Mouse (Mus musculus) cerebellum, postnatal 25 days (tissue): ENCODE measurements around the gene Pax8.

Experiments used
- DNase-seq, 2 experiments: peaks; one replicate each; pipeline ENCODE4 v3.0.0; 2021; ENCODE audit warnings: mixed read lengths in 2 of 2

The Pax8 gene

DNA sequence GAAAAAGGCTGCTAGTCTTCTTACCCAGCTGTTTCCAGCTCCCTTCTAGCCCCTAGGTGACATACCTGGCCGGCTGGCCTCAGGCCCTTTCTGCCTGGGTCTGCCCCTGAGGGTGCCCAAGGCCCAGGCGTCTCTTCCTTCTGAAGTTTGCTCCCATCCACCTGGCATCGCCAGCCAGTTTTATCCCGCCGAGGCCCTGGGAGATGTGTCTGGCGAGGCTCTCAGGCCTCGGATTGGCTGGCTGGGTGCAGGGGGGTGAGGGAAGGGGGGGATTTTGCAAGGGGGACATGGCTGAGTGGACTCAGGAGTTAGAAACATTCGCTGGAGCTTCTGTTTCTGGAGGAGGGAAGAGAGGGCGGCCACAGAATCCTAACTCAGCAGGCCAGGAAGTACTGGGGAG, at the start of gene Pax8:
TSS of gene Pax8 (minus strand) at position 180 of the 400 bp plus-strand sequence.
- no peak for DNase-seq

DNA sequence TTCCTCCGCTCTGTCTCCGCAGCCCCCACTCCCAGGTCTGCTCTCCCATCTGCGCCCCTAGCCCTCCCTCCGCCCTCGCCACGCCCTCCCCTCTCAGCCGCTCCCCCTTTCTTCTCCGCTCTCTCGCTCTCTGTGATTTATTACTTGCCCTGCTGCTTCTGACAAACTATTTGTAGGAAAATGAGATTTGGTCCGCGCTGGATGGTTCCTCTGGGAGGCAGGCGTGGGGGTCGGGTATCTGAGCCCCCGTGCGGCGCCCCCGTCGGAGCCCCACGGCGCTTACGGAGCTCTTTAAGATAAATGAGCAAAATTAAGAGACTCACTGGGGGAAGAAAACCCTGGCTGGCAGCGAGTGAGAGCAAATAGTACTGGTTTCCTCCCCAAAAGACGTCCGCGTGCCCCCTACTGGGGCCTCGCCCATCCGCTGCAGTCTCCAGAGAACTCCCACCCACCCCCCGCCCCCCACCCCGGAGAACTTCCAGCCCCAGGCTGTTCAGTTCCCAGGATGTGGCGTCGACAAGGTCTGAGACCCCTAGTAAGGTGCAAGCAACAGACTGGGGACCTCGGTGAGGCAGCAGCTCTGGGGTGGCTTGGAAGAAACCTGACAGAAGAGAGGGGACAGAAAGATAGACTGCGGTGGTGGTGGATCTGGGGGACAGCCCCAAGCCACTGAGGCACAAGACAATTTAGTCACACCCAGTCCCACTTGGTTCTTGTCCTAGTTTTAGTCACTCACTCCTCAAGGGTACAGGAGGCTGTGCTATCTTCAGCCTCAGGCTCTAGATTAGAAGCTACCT, 46.2 kb upstream of the Pax8 start:
- DNase-seq = peak in 1 of 2 experiments; percentile 8

DNA sequence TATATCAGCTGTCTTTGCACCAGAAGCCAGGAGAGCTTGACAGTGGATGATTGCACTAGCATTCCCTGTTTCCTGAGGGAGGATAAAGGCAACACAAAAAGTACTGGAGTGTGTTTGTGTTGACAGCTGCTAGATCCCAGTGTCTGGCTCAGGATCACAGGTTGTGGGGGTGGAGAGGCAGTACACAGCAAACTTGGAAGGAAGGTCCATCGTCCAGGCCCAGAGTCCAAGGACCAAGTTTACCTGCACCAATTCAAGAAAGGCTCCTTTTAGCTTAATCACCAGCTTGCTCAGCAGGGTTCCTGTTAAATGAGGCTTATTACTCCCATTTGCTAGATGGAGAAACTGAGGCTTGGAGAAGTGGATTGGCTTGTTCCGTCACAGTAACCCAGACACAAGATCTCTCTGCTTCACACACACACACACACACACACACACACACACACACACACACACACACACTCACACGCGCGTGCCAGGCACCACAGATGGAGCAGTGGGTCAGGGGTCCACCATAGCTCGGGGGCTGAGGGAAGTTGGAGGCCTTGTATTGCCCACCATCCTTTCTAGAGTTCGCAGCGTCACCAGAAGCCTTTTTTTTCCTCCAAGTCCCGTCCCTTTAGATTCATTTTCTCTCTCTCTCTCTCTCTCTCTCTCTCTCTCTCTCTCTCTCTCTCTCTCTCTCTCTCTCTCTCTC, 45.3 kb upstream of the Pax8 start:
- DNase-seq = no peak

DNA sequence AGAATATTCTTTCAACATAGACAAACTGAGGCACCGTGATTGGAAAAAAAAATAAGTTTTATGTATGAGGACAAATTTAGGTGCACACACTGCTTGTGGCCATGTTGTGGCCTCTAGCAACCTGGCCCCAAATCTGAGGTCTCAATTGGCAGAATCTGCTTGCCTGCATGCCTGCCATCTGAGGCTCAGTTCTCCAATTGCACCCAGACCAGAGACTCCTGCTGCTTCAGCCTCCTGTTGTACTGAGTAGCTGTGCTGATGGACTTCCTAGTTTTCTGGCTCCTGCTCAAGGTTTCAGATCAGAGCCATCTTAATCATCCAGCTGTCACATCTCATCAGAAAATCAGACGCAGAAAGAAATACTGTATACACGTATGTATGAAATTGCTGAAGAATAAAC, 41.5 kb upstream of the Pax8 start:
- DNase-seq = peak; percentile 29 to 54

DNA sequence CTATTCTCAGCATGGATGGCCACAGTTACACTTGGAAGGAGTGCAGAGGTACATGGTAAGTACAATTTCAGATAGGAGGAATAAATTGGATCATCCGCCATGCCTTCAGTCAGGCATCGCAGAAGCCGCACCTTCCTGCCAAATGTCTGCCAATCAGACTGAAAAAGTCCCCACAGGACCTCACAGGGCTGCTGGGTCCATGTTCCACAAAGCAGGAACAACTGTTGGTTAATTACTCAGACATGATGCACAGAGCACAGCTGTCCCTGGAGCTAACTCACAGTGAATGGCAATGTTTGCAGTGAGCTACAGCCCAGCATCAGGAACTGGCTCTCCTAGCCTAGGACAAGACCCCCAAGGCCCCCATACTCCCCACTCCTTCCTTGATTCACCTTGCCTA, 32.0 kb upstream of the Pax8 start:
- DNase-seq = no peak

DNA sequence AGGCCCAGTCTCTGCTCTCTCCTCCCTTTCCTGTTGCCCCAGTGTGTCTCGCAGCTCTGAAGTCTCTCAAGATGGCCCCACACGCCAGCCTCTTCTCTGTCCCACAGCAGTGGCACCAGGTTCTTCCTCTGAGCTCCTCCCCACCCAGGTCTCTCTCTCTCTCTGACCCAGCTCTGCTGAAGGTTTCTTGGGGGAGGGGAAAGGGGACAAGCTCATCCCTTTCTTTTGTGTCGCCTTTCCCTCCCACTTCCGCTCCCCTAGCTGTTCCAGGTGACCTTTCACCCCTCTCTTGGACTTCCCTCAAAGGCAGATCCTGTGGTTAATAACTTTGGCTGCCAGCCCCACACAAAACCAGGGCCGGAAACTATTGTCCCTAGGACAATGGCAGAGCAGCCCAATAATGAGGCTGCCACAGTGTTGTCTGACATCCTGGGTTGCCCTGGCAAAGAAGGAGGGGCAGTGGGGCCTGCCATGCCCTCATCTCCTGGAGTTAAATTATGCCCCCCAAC, 27.6 kb upstream of the Pax8 start:
- no peak for DNase-seq

DNA sequence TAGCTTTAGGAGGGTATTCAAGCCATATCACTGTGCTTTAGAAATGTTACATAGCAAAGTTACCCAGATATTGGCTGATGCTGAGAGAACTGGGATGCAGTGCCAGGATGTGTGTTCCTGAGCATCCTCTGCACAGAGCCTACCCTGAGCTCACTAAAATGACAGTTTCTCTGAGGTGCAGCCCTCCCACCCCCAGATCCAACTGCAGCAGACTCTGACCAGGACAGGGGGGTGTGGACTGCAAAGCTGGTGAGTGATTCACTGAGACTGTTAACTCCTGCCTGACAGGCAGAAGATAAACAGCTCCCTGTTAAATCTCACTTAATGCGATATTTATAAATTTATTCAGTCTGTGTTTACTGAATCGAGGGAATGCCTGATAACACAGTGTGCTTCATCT, 25.5 kb upstream of the Pax8 start:
- DNase-seq = no peak

DNA sequence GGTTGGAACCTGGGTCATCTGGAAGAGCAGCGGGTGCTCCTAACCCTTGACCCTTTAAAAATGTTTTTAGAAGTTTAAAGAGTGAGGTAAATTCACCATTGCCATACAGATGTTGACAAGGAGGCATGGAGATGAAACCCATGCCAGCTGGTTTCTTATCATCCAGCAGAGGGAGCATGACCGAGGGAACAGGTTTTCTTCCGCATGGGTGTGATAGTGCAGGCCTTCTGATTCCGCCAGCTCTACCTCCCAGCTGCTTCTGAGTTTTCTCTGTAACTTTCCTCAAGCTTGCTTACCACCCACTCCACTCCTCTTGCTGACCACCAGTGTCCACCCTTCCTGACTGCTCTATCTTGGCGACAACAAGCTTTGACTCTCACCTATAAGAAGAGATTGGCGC, 15.2 kb upstream of the Pax8 start:
- DNase-seq = no peak

DNA sequence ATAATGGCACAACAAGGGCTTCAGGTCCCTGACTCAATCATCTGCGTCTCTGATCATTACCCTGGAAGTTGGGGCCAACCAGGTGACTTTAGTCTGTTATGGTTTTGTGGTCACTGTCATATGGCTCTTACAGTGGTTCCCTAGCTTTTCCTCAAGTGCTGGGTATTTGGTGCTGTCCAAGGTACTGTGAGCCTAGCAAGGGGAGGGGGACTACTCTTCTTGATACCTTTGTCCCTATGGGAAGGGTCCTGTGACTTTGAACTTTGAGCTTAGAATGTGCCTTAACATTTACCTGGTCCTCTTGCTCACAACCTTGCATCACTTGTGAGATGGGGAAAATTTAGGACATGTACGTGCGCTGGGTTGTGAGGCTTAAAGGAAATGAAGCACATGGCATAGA, 13.3 kb upstream of the Pax8 start:
- no peak for DNase-seq

DNA sequence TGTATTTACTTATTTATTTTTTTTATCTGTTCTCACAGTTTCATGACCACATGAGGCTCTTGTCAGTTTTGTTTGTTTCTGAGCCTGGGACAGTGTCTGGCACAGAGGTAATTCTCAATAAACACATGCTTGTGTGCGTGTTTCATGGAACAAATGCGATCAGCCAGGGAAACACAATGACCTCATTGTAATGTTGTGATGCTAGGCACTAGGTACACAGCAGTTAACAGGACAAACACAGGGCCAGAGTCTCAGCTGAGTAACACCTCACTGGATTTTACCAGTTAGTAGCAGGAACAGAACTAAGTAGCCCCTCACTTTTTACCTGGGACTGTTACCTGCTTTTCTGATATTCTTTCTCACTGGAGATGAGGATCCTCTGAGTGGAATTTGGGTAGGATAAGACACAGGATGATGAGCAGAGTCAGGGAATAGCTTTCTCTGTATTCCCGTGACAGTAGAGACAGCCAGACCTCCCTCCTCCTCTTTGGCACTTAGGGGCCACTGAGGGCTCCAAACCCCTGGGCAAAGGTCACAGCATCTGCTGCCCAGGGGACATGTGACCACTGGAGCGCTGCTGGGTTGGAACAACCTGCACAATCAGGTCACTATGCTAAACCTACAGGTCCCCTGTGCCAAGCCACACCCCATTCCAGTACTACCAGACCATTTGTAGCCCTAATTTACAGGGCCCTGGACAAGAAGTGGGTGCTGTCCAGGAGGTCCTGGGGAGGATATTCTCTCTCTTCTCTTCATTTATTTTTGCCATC, 11.8 kb upstream of the Pax8 start:
- DNase-seq = no peak

DNA sequence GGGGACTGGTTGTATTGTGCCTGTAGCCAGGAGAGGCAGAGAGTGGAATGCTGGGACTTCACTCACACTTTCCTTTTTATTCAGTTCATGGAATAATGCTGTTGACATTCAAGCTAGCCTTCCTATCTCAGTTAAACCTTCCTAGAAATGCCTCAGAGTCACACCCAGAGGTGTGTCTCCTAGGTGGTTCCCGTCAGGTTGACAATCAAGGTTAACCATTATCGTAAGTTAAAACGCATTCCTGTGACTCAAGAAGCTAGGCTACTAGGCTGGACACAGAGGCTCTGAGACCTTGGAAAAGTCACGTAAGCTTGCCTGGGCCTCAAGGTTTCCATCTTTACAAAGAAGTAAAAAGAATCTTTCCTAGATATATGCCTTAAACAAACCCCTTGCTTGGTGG, 10.0 kb upstream of the Pax8 start:
- no peak for DNase-seq

DNA sequence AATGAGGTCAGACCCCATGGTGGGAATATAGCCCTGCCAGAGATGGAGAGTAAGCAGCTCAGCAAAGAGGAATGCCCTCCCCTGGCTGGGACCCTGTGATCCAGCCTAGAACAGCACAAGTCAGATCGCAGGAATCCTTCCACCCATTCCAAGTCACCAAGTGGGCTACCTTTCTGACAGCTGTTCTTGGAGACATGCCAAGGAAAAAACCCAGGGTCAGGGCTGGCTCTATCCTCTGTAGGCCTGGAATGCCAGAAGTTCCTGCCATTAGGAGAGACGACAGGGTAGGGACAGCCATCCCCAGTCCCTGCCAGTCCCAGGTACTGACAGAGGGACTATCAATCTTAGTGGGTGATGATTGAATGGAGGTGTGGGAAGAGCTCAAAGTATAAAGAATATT, 4.5 kb upstream of the Pax8 start:
- DNase-seq = no peak

DNA sequence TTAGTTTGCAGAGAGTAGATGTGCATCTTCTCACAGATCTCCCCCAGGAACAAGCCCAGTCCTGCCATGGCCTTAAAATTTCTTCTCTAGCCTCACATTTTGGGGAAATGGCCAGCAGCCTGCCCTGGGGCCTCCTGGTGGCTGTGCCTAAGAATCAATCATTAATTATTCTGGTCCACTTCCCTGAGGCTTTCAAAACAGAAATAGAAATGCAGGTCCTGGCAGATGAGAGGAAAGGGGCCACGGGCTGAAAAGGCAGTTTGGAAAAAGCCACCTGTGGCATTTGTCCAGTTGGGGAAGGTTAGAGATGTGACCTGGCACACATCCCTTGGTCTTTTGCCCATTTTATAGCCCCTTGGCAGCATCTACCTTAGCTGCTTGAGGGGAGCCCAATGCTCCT, 3.8 kb upstream of the Pax8 start:
- peak in 1 of 2 experiments; percentile 6 for DNase-seq

DNA sequence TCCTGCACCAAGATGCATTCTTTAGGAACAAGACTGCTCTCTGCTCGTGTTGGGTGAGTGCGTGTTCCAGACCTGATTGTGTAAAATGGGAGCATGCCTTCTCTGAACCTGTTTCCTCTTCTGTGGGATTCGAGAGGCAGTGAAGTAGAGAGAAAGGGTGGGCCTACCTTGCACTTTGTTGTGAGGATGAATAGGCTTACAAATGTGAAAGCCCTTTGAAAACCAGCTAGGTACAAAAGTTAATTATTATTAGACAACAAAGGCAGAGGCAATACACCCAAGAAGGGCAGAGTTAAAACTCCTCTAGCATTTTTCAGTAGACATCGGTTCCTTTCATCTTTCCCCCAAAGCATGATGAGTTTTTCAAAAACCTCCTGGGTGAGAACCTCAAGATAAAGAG, 3.2 kb upstream of the Pax8 start:
- no peak for DNase-seq

DNA sequence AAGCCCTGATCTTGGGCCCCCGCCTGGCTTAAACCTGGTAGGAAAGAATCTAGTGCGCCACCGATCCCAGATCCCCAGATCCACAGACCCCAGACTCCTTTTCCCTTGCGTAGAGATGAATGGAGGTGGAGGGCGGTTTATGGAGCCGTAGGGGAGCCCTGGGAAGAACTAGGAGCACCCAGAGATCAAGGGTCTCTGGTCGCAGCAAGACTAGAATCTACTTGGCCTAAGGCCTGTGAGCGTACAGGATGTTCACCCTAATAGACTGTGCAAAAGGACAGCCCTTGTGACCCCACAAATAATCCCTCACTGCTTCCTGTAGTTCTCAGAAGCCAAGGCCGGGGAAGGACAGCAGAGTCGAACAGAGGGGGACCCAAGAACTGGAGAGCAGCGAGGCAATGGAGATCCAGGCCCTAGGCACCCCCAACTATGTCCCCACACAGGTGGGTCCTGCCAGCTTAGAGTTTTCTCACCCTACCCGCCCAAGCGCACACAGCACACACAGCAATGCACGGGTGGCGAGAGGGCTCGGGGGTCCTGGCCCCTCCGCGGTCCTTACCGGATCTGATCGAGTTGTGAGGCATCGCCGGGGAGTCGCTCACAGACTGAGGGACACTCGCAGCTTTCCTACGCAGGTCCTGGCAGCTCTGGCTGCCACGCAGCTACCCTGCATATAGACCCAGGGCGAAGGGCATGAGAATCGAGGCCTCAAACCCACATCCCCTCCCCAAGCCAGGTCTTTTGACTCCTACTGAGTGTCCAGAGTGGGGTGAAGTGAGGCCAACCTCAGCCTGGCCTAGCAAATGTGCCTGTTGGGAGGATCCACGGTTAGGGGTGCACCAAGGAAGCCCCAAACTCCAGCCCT, 653 bp downstream of the Pax8 start:
- DNase-seq = no peak

DNA sequence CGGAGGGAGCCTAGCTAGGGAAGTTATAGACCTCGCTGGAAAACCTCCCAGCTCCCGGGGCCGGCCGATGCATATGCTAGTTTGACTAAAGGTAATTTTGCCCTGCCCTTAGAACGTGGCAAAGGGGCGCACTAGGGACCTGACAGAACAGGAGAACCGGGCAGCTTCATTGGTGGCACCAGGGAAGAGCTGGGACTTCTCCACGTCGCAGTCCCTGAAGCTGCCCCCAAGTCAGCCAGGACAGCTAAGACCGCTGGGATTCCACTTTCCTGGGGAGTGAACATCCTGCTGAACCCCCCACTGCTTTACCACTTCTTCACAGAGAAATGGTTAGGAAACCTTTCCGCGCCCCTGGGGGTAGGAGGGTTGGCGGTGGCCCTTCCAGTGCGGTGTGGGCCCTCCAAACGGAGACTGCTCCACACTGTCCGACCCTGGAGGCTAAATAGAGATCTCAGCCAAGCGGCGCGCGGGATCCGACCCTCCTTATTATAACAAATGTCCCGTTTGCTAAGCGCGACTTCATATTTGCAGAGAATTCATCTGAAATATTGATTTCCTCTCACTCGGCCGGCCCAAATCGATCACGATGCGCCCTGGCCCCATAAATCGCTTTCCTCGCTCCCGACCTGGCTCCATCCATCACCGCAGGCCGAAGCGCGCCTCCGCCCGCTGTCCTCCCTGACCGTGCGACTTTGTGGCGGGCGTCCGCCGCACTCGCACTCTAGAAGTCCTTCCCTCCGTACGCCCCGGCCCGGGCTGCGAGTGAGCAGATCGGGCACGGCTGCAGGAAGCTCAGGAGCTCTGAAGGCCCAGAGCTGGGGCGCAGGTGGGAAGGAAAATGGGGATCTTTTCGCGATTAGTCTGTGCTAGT, 1.5 kb downstream of the Pax8 start:
- DNase-seq = peak in 1 of 2 experiments; percentile 8

DNA sequence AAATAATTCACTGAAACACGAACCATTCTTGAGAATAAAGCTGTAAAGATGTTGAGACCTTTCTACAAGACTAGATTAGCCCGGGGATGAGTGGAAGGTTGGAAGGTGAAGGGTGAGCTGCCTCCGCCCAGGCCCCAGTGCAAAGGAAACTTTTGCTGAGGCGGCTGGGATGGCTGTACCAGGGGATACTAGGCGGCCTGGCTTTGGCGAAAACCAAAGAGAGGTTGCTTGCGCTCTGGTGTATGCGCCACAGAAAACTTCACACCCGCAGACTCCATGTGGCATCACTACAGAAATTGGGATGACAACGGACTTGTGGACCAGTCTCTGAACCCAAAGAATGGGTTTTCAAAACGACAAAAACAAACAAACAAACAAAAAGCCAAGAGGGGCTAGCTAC, 2.7 kb downstream of the Pax8 start:
- DNase-seq = no peak

DNA sequence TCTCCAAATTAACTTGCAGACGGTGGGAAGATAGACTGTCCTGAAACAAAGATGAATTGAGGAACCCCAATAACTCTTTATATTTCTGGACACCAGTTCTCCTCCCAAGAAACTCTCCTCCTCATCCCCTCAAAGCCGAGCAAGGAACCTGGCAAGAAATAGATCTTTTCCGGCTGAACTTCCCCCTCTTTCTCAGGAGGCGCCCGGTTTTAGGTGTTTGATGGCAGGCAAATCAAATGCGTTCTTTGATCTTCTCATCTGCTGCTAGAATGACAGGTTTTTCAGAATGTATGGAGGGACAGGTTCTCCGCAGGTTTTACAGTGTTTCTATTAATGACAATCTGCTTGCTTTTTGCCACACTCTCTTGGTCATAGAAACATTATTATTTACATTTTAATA, 3.3 kb downstream of the Pax8 start:
- no peak for DNase-seq

DNA sequence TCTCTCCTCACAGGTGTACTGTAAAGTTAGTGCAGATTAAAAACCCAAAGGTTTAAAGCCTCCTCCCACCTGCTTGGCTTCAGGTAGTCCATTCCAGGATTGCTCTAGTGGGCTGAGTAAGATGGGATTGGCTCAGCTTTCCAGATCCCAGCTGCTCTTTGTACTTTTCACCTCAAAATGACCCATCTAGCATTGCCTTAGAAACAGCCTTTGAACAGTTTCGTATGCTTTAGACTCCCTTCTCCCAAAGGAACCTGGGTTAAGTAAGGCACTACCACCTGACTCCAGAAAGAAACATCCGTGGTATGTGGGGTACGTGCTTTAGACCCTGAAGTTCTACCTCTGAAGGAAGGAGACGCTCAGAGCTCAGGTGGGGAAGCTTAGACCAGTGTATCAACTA, 6.3 kb downstream of the Pax8 start:
- DNase-seq = no peak

DNA sequence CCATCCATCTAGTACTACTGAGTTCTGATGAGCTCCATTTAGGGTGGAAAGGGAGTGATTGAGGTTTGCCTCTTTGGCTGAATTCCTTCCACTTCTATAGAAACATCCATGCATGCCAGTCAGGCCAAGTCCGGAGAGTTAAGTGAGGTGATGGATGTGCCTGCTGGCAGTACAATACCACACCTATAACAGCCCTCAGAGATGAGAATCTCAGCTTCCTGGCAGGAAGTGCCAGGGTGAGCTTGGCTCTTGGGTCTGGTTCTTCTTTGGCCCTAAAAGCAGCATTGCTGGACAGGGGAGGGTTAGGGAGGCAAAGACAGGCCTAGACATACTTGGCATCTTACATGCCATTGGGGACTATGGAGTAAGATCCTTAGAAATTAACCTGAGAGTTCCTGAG, 7.0 kb downstream of the Pax8 start:
- no peak for DNase-seq

DNA sequence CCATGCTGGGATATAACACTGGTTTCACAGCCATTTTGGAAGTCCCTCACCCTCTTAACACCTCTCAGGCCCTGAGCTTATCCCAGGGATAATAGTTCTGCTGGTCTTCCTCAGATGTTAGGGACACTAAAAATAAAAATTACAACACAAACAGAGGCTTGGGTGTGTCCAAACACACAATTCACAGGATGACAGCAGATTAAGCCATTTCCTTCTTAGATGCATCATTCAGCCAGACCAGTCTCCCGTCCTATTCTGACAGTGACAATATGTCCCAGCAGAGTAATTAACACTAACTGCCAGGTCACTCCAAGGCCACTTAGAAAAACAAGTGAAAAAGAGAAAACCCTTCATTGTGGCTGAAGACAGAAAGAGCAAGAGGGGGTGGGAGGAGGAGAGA, 8.2 kb downstream of the Pax8 start:
- no peak for DNase-seq

DNA sequence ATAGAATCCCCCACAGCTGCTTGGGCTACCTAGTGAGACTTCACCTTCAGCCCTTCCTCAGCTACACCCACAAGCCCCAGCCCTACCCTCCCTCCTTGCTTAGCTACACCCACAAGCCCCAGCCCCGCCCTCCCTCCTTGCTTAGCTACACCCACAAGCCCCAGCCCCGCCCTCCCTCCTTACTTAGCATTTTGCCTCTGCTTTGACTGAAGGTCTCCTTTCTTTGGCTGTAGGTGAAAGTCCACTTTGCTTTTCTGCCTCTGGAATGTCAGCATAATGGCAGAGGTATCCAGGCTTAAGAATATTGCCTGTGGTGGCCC, 14.6 kb downstream of the Pax8 start:
- no peak for DNase-seq
